Mouse (Mus musculus) megakaryocyte progenitor cell, adult 5-6 weeks (primary cell): Measurements from ENCODE around the gene Tmem102. TPM values are rescaled to one million over a fixed set of nuclear protein-coding genes. Genes with fewer than 3 reads are reported as not detected.

Experiments used
- ATAC-seq: replicated peaks from 2 replicates; pipeline ENCODE4 v1.8.0; 2016; ENCODE audit warnings: mild to moderate bottlenecking, moderate TSS enrichment, inconsistent platforms; ENCODE audit not compliant: poor library complexity
- total RNA-seq, 2 experiments: library from RNA; stranded (forward) in 1 of 2; stranded (reverse) in 1 of 2; fragments of 157-497, 149-512 nt in 1 of 2; fragments of 200-1000 nt in 1 of 2; gene quantifications; 2 replicates each; pipeline versions ENCODE4 v1.2.3 to v1.2.4; 2015 to 2017

The Tmem102 gene
- total RNA-seq, 2 experiments from 2014 or later, result not detected

DNA sequence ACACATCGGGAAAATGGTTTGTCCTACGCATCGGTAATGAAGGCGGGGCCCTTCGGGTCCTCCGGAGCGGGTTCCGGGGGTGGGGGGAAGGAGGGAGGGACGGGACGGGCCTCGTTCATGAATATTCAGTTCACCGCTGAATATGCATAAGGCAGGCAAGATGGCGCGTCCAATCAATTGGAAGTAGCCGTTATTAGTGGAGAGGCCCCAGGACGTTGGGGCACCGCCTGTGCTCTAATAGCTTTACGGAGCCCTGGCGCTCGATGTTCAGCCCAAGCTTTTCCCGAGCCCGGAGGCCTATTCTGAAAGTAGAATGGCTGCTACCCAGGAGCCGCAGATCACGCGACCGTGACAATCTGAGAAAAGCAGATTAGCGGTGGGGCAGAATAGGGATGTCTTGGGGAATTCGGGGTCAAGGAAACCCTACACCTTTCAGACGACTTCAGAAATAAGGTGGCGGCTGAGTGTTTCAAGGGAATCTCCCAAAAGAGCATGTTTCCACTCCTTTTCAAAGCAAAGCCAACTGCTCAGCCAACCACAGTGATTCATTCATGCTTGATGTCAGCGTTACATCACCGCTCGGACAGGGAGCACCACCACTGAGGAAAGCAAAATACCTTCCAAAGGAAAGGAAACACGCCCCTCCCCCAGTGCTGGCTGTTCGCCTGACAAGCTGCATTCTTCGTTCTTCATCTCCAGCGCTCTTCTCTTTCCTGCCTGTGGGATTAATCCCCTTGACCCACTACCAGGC lies 46.3 kb downstream of the Tmem102 start:
- ATAC-seq, result peak; percentile 57

DNA sequence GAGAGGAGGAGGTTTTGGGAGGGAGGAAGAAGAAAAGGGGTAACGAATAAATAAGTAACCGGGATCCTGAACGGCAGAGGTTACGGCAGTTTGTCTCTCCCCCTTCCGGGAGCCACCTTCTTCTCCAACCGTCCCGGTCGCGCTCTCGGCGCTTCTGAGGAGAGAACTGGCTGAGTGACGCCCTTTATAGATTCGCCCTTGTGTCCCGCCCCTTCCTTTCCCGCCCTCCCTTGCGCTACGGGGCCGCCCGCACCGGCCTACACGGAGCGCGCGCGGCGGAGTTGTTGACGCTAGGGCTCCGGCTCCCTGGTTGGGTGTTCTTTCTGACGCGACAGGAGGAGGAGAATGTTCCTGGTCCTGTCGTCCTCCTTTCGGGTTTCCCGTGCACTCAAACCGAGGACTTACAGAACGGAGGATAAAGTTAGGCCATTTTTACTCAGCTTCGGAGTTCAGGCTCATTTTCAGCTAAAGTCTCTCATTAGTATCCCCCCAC lies 46.9 kb downstream of the Tmem102 start, which contains the start of gene Polr2a:
Gene Polr2a, minus strand, starts transcription at position 160 of the 493 bp plus-strand sequence.
- peak; percentile 72 for ATAC-seq

DNA sequence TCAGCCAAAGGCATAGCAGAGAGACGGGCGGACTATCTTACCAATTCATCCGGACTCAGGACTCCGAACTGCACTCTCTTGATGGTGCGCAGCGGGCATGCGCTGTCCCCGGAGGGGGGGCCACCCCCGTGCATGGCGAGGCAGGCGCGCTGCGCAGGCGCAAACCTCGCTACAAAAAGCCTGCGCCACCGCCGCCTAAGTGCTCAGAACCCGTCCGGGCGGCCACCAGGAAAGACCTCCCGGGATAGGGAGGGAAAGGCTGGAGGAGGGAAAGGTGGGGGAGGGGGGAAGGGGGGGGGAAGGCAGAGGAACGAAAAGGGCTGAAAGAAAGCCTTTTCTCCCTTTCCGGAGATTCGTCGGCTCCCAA lies 47.4 kb downstream of the Tmem102 start:
- peak; percentile 57 for ATAC-seq

- ATAC-seq, result peak; percentile 1; the same call in 1 of the 2 replicates
These were observed 47.9 kb downstream of the Tmem102 start for GRCm38 (mm10) chr11:69757303-69758089.

DNA sequence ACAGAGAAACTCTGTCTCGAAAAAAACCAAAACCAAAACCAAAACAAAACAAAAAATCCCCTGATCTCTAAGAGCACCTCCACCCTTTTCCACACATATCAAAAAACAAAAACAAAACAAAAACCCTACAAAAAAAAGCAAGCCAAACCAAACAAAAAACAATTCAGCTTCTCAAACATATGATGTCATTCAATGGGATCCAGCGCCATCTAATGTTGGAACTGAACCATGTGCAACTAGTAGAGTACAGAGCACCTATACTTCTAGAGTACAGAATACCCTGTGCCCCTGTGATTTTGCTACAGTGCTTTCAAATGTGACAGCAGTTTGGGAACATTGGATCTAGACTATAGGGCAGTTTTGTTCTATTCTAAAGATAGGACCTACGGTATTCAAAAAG lies 50.7 kb downstream of the Tmem102 start:
- ATAC-seq, result no peak

GRCm38 (mm10) chr11:69754233-69754632 lies 51.2 kb downstream of the Tmem102 start:
- no peak for ATAC-seq

Other genes starting within 250 kb of the Tmem102 start
Only the 30 nearest of the 45 such genes appear.
- gene Sox15, start 150.3 kb downstream of the Tmem102 start, total RNA-seq (2015), result not detected in 2 replicates
- gene Sox15, start 150.3 kb downstream of the Tmem102 start, total RNA-seq (2017), result 0.95 TPM in 1 of 2 replicates, not detected in the other
- 28.6 and 37.5 TPM in 2 replicates for gene Mpdu1, start 143.0 kb downstream of the Tmem102 start, total RNA-seq (2015)
- gene Mpdu1, start 143.0 kb downstream of the Tmem102 start, total RNA-seq (2017), result 55.0 and 55.5 TPM in 2 replicates
- gene Cd68, start 139.5 kb downstream of the Tmem102 start, total RNA-seq (2015), result 33.1 and 39.3 TPM in 2 replicates
- 15.5 and 25.0 TPM in 2 replicates for gene Cd68, start 139.5 kb downstream of the Tmem102 start, total RNA-seq (2017)
- 1,029 and 1,055 TPM in 2 replicates for gene Eif4a1, start 133.2 kb downstream of the Tmem102 start, total RNA-seq (2015)
- gene Eif4a1, start 133.2 kb downstream of the Tmem102 start, total RNA-seq (2017), result 1,055 and 1,141 TPM in 2 replicates
- gene Senp3, start 123.5 kb downstream of the Tmem102 start, total RNA-seq (2015), result 140 and 145 TPM in 2 replicates
- 108 and 123 TPM in 2 replicates for gene Senp3, start 123.5 kb downstream of the Tmem102 start, total RNA-seq (2017)
- 28.5 and 31.9 TPM in 2 replicates for gene Tnfsf13, start 119.8 kb downstream of the Tmem102 start, total RNA-seq (2015)
- gene Tnfsf13, start 119.8 kb downstream of the Tmem102 start, total RNA-seq (2017), result 49.4 and 53.7 TPM in 2 replicates
- gene Tnfsf12, start 109.8 kb downstream of the Tmem102 start, total RNA-seq (2015), result 0.88 and 2.0 TPM in 2 replicates
- 0.75 and 1.0 TPM in 2 replicates for gene Tnfsf12, start 109.8 kb downstream of the Tmem102 start, total RNA-seq (2017)
- gene Tnfsfm13, start 109.5 kb downstream of the Tmem102 start, total RNA-seq (2015), result 7.5 and 9.4 TPM in 2 replicates
- 6.1 and 7.9 TPM in 2 replicates for gene Tnfsfm13, start 109.5 kb downstream of the Tmem102 start, total RNA-seq (2017)
- gene Polr2a, start 47.0 kb downstream of the Tmem102 start, total RNA-seq (2015), result 140 and 147 TPM in 2 replicates
- 21.0 and 34.4 TPM in 2 replicates for gene Polr2a, start 47.0 kb downstream of the Tmem102 start, total RNA-seq (2017)
- not detected in 2 replicates for gene Slc35g3, start 43.7 kb downstream of the Tmem102 start, total RNA-seq (2015)
- not detected in 2 replicates for gene Slc35g3, start 43.7 kb downstream of the Tmem102 start, total RNA-seq (2017)
- 1.3 and 1.5 TPM in 2 replicates for gene Zbtb4, start 39.7 kb downstream of the Tmem102 start, total RNA-seq (2015)
- 0.51 and 0.54 TPM in 2 replicates for gene Zbtb4, start 39.7 kb downstream of the Tmem102 start, total RNA-seq (2017)
- 0.24 and 1.6 TPM in 2 replicates for gene Chrnb1, start 9.7 kb downstream of the Tmem102 start, total RNA-seq (2015)
- gene Chrnb1, start 9.7 kb downstream of the Tmem102 start, total RNA-seq (2017), result 0.04 and 0.44 TPM in 2 replicates
- gene Fgf11, start 3.8 kb downstream of the Tmem102 start, total RNA-seq (2015), result 0.22 and 0.52 TPM in 2 replicates
- 0.21 and 0.41 TPM in 2 replicates for gene Fgf11, start 3.8 kb downstream of the Tmem102 start, total RNA-seq (2017)
- not detected in 2 replicates for gene Gm39566, start 9.7 kb upstream of the Tmem102 start, total RNA-seq (2015)
- gene Gm39566, start 9.7 kb upstream of the Tmem102 start, total RNA-seq (2017), result not detected in 2 replicates
- gene Spem2, start 12.8 kb upstream of the Tmem102 start, total RNA-seq (2015), result not detected in 2 replicates
- not detected in 2 replicates for gene Spem2, start 12.8 kb upstream of the Tmem102 start, total RNA-seq (2017)
- gene Spem1, start 16.6 kb upstream of the Tmem102 start, total RNA-seq (2015), result not detected in 2 replicates
- 0.79 TPM in 1 of 2 replicates, not detected in the other for gene Spem1, start 16.6 kb upstream of the Tmem102 start, total RNA-seq (2017)
- 8.4 and 10.8 TPM in 2 replicates for gene Nlgn2, start 32.2 kb upstream of the Tmem102 start, total RNA-seq (2015)
- gene Nlgn2, start 32.2 kb upstream of the Tmem102 start, total RNA-seq (2017), result 3.5 and 6.2 TPM in 2 replicates
- gene Tmem256, start 32.9 kb upstream of the Tmem102 start, total RNA-seq (2015), result 240 and 307 TPM in 2 replicates
- 174 and 238 TPM in 2 replicates for gene Tmem256, start 32.9 kb upstream of the Tmem102 start, total RNA-seq (2017)
- 60.6 and 62.2 TPM in 2 replicates for gene Plscr3, start 40.8 kb upstream of the Tmem102 start, total RNA-seq (2015)
- 29.1 and 32.9 TPM in 2 replicates for gene Plscr3, start 40.8 kb upstream of the Tmem102 start, total RNA-seq (2017)
- gene Tnk1, start 53.1 kb upstream of the Tmem102 start, total RNA-seq (2015), result 0.32 TPM in 1 of 2 replicates, not detected in the other
- 0.54 TPM in 1 of 2 replicates, not detected in the other for gene Tnk1, start 53.1 kb upstream of the Tmem102 start, total RNA-seq (2017)
- gene Tmem95, start 72.4 kb upstream of the Tmem102 start, total RNA-seq (2015), result not detected in 2 replicates
- not detected in 2 replicates for gene Tmem95, start 72.4 kb upstream of the Tmem102 start, total RNA-seq (2017)
- 1.1 and 2.3 TPM in 2 replicates for gene Kctd11, start 75.8 kb upstream of the Tmem102 start, total RNA-seq (2015)
- gene Kctd11, start 75.8 kb upstream of the Tmem102 start, total RNA-seq (2017), result 0.88 and 1.9 TPM in 2 replicates
- gene Acap1, start 89.9 kb upstream of the Tmem102 start, total RNA-seq (2015), result 23.6 and 24.7 TPM in 2 replicates
- 59.2 and 67.5 TPM in 2 replicates for gene Acap1, start 89.9 kb upstream of the Tmem102 start, total RNA-seq (2017)
- gene 2810408A11Rik, start 95.4 kb upstream of the Tmem102 start, total RNA-seq (2015), result 1.9 and 3.0 TPM in 2 replicates
- gene 2810408A11Rik, start 95.4 kb upstream of the Tmem102 start, total RNA-seq (2017), result 1.7 and 6.6 TPM in 2 replicates
- 9.5 and 11.0 TPM in 2 replicates for gene Neurl4, start 95.4 kb upstream of the Tmem102 start, total RNA-seq (2015)
- gene Neurl4, start 95.4 kb upstream of the Tmem102 start, total RNA-seq (2017), result 20.2 and 21.6 TPM in 2 replicates
- 106 and 114 TPM in 2 replicates for gene Gps2, start 108.3 kb upstream of the Tmem102 start, total RNA-seq (2015)
- 46.2 and 56.3 TPM in 2 replicates for gene Gps2, start 108.3 kb upstream of the Tmem102 start, total RNA-seq (2017)
- 1,355 and 1,412 TPM in 2 replicates for gene Eif5a, start 116.3 kb upstream of the Tmem102 start, total RNA-seq (2015)
- 1,221 and 1,257 TPM in 2 replicates for gene Eif5a, start 116.3 kb upstream of the Tmem102 start, total RNA-seq (2017)
- gene Ybx2, start 130.2 kb upstream of the Tmem102 start, total RNA-seq (2015), result 0.32 TPM in 1 of 2 replicates, not detected in the other
- gene Ybx2, start 130.2 kb upstream of the Tmem102 start, total RNA-seq (2017), result not detected in 2 replicates
- 0.22 TPM in 1 of 2 replicates, not detected in the other for gene Slc2a4, start 142.6 kb upstream of the Tmem102 start, total RNA-seq (2015)
- gene Slc2a4, start 142.6 kb upstream of the Tmem102 start, total RNA-seq (2017), result not detected in 2 replicates
- gene Cldn7, start 159.2 kb upstream of the Tmem102 start, total RNA-seq (2015), result not detected in 2 replicates
- not detected in 2 replicates for gene Cldn7, start 159.2 kb upstream of the Tmem102 start, total RNA-seq (2017)